Mouse (Mus musculus) c-Kit-positive CD71-negative TER-119-negative erythroid progenitor cells, embryonic 14.5 days (primary cell): Measurements from ENCODE around the gene Dbil5.
A peak's percentile ranks its signal among the peaks of the same experiment; 100 is the strongest.

Experiments used
- DNase-seq: peaks from one replicate; pipeline ENCODE4 v3.0.0-alpha.2; 2013; ENCODE audit warnings: low read depth

Dbil5 gene

GRCm38 (mm10) chr11:76236136-76236535 is 18.7 kb downstream of the Dbil5 start:
- DNase-seq, result no peak

DNA sequence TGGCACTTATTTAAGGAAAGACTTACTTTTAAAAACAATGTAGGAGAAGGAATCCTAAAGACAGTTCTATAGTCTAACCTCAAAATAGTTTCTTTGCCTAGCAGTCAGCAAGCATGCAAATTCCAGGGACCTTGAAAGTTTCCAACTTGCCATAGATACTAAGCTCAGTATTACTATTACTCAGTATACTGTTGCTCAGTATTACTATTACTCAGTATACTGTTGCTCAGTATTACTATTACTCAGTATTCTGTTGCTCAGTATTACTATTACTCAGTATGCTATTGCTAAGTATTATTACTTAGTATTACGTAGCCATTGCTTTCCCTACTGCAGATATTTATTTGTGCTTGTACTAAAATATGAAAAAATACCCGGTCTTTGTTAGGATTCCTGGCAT is 22.3 kb downstream of the Dbil5 start:
- no peak for DNase-seq

- peak; percentile 82 for DNase-seq
These were observed 25.7 kb downstream of the Dbil5 start, which contains the start of the genes Mrm3 and Glod4 for GRCm38 (mm10) chr11:76242901-76243810. TSS of gene Mrm3 (plus strand) at chr11:76243715. TSS of gene Glod4 (minus strand) at chr11:76243725.

- DNase-seq, result no peak
These were observed 26.6 kb downstream of the Dbil5 start for GRCm38 (mm10) chr11:76243811-76244546.

- DNase-seq, result no peak
These were observed 29.0 kb downstream of the Dbil5 start for GRCm38 (mm10) chr11:76246439-76246838.

- no peak for DNase-seq
These were observed 29.8 kb downstream of the Dbil5 start for GRCm38 (mm10) chr11:76247239-76247638.

GRCm38 (mm10) chr11:76252036-76252435 is 34.6 kb downstream of the Dbil5 start:
- no peak for DNase-seq

GRCm38 (mm10) chr11:76253145-76253917 is 35.9 kb downstream of the Dbil5 start:
- no peak for DNase-seq

DNA sequence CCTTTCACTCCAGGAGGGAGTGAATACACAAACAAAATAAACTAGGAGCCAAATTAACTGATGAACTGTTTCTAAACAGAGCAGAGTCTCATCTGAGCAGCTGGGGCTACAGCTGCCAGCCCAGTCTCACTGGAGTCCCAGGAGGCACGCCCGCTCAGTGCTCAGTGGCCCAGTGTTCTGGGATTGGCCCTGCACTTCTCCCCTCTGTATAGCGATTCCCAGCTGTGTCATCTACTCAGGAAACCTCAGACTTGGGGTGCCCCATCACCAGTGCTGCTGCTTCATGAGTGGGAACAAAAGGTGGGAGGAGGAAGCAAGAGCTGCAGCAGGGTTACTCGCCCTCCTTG is 36.5 kb downstream of the Dbil5 start:
- no peak for DNase-seq

GRCm38 (mm10) chr11:76255431-76256001 is 38.1 kb downstream of the Dbil5 start:
- DNase-seq, result no peak

GRCm38 (mm10) chr11:76256129-76256528 is 38.7 kb downstream of the Dbil5 start:
- DNase-seq, result no peak

DNA sequence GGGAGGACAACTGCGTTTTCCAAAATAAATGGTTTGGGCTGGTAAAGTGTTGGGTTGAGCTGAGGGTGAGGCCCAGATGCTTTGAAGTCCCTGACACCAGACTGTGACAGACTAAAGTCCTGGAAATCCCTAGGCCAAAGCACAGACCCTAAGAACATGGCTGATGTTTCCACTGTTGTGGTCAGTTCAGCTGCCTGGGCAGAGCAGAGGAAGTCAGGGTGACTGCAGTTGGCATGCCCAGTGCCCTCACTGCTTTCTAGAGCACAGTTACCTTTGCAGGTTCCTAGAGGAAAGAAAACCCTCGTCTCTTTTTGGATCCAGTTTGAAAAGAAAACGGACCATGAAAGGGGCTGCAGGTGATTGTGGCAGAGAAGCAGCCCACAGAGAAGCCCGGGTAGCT is 40.0 kb downstream of the Dbil5 start:
- no peak for DNase-seq

GRCm38 (mm10) chr11:76258511-76258910 is 41.1 kb downstream of the Dbil5 start:
- no peak for DNase-seq

GRCm38 (mm10) chr11:76260208-76261050 is 43.0 kb downstream of the Dbil5 start:
- no peak for DNase-seq

DNA sequence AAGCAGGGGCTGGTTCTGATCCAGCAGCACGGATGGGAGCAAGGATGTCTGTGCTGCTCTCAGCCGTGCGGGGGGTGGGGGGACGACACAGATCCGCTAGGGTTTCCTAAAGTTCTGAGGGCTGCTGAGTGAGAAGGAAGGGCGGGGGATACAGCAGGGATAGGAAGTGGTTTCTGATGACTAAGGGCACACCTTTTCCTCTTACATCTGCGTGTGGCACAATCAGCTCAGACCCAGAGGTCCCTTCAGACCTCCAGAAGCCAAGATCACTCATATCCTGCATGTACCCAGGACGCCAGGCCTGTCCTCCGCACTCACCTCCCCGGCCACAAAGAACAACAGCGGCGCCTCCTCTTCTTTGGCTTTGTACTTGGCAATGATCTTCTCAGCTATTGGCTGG is 43.8 kb downstream of the Dbil5 start:
- DNase-seq, result no peak

DNA sequence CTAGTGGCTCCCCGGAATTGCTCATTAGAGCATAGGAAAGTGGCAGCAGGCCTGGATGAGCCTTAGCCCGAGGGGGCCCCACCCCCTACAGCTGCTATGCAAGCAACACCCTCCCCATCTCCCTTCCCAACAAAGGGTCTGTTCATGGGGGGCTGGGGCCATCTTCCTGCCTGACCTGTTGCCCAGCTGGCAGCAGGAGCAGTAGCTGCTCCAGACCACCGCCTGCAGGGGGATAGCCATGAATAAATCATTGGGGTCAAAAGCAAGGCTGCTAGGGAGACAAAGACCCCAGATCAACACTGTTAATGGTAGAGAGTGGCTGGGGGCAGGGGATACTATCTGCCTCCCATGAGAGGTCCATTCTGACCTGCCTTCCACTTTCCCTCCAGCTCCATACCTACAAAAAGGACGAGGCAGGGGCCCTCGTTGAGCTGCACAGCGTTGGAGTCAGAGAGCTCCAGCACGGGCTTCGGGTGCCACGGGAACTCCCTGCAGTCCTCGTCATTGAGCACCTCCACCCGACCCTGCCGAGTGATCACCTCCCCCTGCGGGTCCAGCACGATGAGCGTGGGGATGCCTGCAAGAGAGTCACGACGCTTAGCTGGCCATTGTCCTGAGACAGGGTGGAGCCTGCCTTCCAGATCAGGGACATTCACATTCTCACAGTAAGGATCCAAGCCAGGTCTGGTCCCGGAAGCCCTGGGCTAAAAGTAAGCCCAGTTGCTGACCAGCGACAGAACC is 45.4 kb downstream of the Dbil5 start:
- DNase-seq, result no peak

- DNase-seq, result no peak
These were observed 50.1 kb downstream of the Dbil5 start for GRCm38 (mm10) chr11:76267550-76267949.

- no peak for DNase-seq
These were observed 50.6 kb downstream of the Dbil5 start for GRCm38 (mm10) chr11:76268001-76268459.
